In the genomic region with DNA sequence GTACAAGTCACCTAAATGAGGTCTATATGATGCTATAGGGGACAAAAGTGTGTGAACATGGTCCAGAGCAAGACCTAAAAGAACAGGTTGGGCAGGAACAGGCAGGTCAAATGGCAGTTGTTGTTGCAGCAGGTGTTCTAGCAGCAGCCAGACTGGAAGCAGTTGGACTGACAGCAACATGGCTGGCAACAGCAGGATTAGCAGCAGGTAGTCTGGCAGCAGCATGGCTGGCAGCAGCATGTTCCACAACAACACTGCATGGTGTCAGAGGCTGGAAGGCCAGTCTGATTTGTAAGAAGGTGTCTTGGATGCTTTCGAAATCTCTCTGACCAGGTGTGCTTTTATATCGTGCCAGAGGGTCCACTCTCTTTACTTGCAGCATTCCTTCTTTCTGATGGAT, we compare ENCODE assay signal across 43 mouse cellular contexts. TPM values are rescaled to one million over a fixed set of nuclear protein-coding genes. Genes with fewer than 3 reads are reported as not detected.
"Had no signal": no experiment of that assay in that cellular context is flagged by ENCODE, and none has a peak within 500 bp of the region (broad histone marks: within the 10 kb centered on the region; RNA-seq: fewer than 3 reads in every experiment).

No protein-coding gene starts in this region.

- H3K9me3 ChIP-seq: heart, embryonic 13.5 days; heart, embryonic 15.5 days; hindbrain, embryonic 13.5 days; hindbrain, embryonic 15.5 days; kidney, embryonic 15.5 days; limb, embryonic 13.5 days; limb, embryonic 15.5 days; liver, embryonic 12.5 days had no signal

- DNase-seq: gastrocnemius, postnatal 14 days; gastrocnemius, postnatal 36 days; heart, adult 11 months; heart, adult 2 months; heart, postnatal 14 days; heart, postnatal 36 days; kidney, adult 11 months; kidney, adult 2 months; kidney, adult 9 months; kidney, postnatal 14 days; kidney, postnatal 36 days; layer of hippocampus, adult 9-11 months; layer of hippocampus, postnatal 36 days had no signal

- H3K36me3 ChIP-seq: heart, embryonic 13.5 days; heart, embryonic 15.5 days; hindbrain, embryonic 13.5 days; hindbrain, embryonic 15.5 days; kidney, embryonic 15.5 days; limb, embryonic 13.5 days; limb, embryonic 15.5 days; liver, embryonic 12.5 days had no signal

- H3K27ac ChIP-seq: heart, adult 2 months; heart, embryonic 13.5 days; heart, embryonic 15.5 days; hindbrain, embryonic 13.5 days; hindbrain, embryonic 15.5 days; hindbrain, postnatal 0 days; kidney, embryonic 15.5 days; kidney, postnatal 0 days; limb, embryonic 13.5 days; limb, embryonic 15.5 days; liver, embryonic 12.5 days; liver, embryonic 14.5 days had no signal

- H3K4me1 ChIP-seq: heart, embryonic 13.5 days; heart, embryonic 15.5 days; hindbrain, embryonic 13.5 days; hindbrain, embryonic 15.5 days; kidney, embryonic 15.5 days; limb, embryonic 13.5 days; limb, embryonic 15.5 days; liver, embryonic 12.5 days had no signal

- ATAC-seq: hindbrain, postnatal 0 days; intestine, embryonic 16.5 days; liver, embryonic 12.5 days had no signal

- H3K9ac ChIP-seq: heart, embryonic 13.5 days; heart, embryonic 15.5 days; hindbrain, embryonic 13.5 days; hindbrain, embryonic 15.5 days; kidney, embryonic 15.5 days; limb, embryonic 13.5 days; limb, embryonic 15.5 days; liver, embryonic 12.5 days; liver, embryonic 14.5 days had no signal

- H3K4me3 ChIP-seq: heart, adult 2 months; heart, embryonic 13.5 days; heart, embryonic 15.5 days; hindbrain, embryonic 13.5 days; hindbrain, embryonic 15.5 days; kidney, embryonic 15.5 days; limb, embryonic 13.5 days; limb, embryonic 15.5 days; liver, embryonic 12.5 days had no signal

- H3K27me3 ChIP-seq: heart, embryonic 13.5 days; heart, embryonic 15.5 days; hindbrain, embryonic 13.5 days; hindbrain, embryonic 15.5 days; kidney, embryonic 15.5 days; limb, embryonic 13.5 days; limb, embryonic 15.5 days; liver, embryonic 12.5 days had no signal

- H3K4me2 ChIP-seq: heart, embryonic 11.5 days; heart, embryonic 13.5 days; heart, embryonic 15.5 days; hindbrain, embryonic 13.5 days; hindbrain, embryonic 15.5 days; kidney, embryonic 15.5 days; limb, embryonic 13.5 days; limb, embryonic 15.5 days; liver, embryonic 12.5 days had no signal

RNA-seq across cellular contexts. Expression of a gene that starts 7.1 kb away (rescaled TPM):
- total RNA-seq: gastrocnemius, adult 18-20 months; gastrocnemius, adult 8-10 months; gastrocnemius, postnatal 14 days; gastrocnemius, postnatal 36 days; heart, adult 2 months; heart, postnatal 14 days; heart, postnatal 36 days; hematopoietic stem cell, adult 5-6 weeks; hindbrain, postnatal 0 days; layer of hippocampus, adult 18-20 months; layer of hippocampus, adult 8-10 months; layer of hippocampus, postnatal 14 days; layer of hippocampus, postnatal 36 days; left cerebral cortex, adult 18-20 months; left cerebral cortex, adult 8-10 months; left cerebral cortex, postnatal 10 days; left cerebral cortex, postnatal 36 days; liver, adult 2 months had no signal
- polyA plus RNA-seq: gonadal fat pad, adult 2 months; heart, adult 2 months; heart, embryonic 11.5 days; heart, embryonic 13.5 days; heart, embryonic 15.5 days; heart, postnatal 0 days; hindbrain, embryonic 11.5 days; hindbrain, embryonic 13.5 days; hindbrain, embryonic 15.5 days; hindbrain, postnatal 0 days; intestine, embryonic 14.5 days; intestine, embryonic 16.5 days; kidney, adult 2 months; kidney, embryonic 15.5 days; kidney, postnatal 0 days; large intestine, adult 2 months; limb, embryonic 11.5 days; limb, embryonic 13.5 days; limb, embryonic 15.5 days; liver, adult 2 months; liver, embryonic 12.5 days; liver, embryonic 14.5 days had no signal

RNA-seq across cellular contexts. Expression of a gene that starts 17.7 kb away (rescaled TPM):
- total RNA-seq: gastrocnemius, adult 18-20 months; gastrocnemius, adult 8-10 months; gastrocnemius, postnatal 14 days; gastrocnemius, postnatal 36 days; heart, adult 2 months; heart, postnatal 14 days; heart, postnatal 36 days; hematopoietic stem cell, adult 5-6 weeks; hindbrain, postnatal 0 days; layer of hippocampus, adult 18-20 months; layer of hippocampus, adult 8-10 months; layer of hippocampus, postnatal 14 days; layer of hippocampus, postnatal 36 days; left cerebral cortex, adult 18-20 months; left cerebral cortex, adult 8-10 months; left cerebral cortex, postnatal 10 days; left cerebral cortex, postnatal 36 days; liver, adult 2 months had no signal
- polyA plus RNA-seq: gonadal fat pad, adult 2 months; heart, adult 2 months; heart, embryonic 11.5 days; heart, embryonic 13.5 days; heart, embryonic 15.5 days; heart, postnatal 0 days; hindbrain, embryonic 11.5 days; hindbrain, embryonic 13.5 days; hindbrain, embryonic 15.5 days; hindbrain, postnatal 0 days; intestine, embryonic 14.5 days; intestine, embryonic 16.5 days; kidney, adult 2 months; kidney, embryonic 15.5 days; kidney, postnatal 0 days; large intestine, adult 2 months; limb, embryonic 11.5 days; limb, embryonic 13.5 days; limb, embryonic 15.5 days; liver, adult 2 months; liver, embryonic 12.5 days; liver, embryonic 14.5 days had no signal

RNA-seq across cellular contexts. Expression of a gene that starts 24.7 kb away (rescaled TPM):
- total RNA-seq: gastrocnemius, adult 18-20 months; gastrocnemius, adult 8-10 months; gastrocnemius, postnatal 14 days; gastrocnemius, postnatal 36 days; heart, adult 2 months; heart, postnatal 14 days; heart, postnatal 36 days; hematopoietic stem cell, adult 5-6 weeks; hindbrain, postnatal 0 days; layer of hippocampus, adult 18-20 months; layer of hippocampus, adult 8-10 months; layer of hippocampus, postnatal 14 days; layer of hippocampus, postnatal 36 days; left cerebral cortex, adult 18-20 months; left cerebral cortex, adult 8-10 months; left cerebral cortex, postnatal 10 days; left cerebral cortex, postnatal 36 days; liver, adult 2 months had no signal
- polyA plus RNA-seq: gonadal fat pad, adult 2 months; heart, adult 2 months; heart, embryonic 11.5 days; heart, embryonic 13.5 days; heart, embryonic 15.5 days; heart, postnatal 0 days; hindbrain, embryonic 11.5 days; hindbrain, embryonic 13.5 days; hindbrain, embryonic 15.5 days; hindbrain, postnatal 0 days; intestine, embryonic 14.5 days; intestine, embryonic 16.5 days; kidney, adult 2 months; kidney, embryonic 15.5 days; kidney, postnatal 0 days; large intestine, adult 2 months; limb, embryonic 11.5 days; limb, embryonic 13.5 days; limb, embryonic 15.5 days; liver, adult 2 months; liver, embryonic 12.5 days; liver, embryonic 14.5 days had no signal

RNA-seq across cellular contexts. Expression of a gene that starts 33.4 kb away (rescaled TPM):
- total RNA-seq: gastrocnemius, adult 18-20 months; gastrocnemius, adult 8-10 months; gastrocnemius, postnatal 14 days; gastrocnemius, postnatal 36 days; heart, adult 2 months; heart, postnatal 14 days; heart, postnatal 36 days; hematopoietic stem cell, adult 5-6 weeks; hindbrain, postnatal 0 days; layer of hippocampus, adult 18-20 months; layer of hippocampus, adult 8-10 months; layer of hippocampus, postnatal 14 days; layer of hippocampus, postnatal 36 days; left cerebral cortex, adult 18-20 months; left cerebral cortex, adult 8-10 months; left cerebral cortex, postnatal 10 days; left cerebral cortex, postnatal 36 days; liver, adult 2 months had no signal
- polyA plus RNA-seq: gonadal fat pad, adult 2 months; heart, adult 2 months; heart, embryonic 11.5 days; heart, embryonic 13.5 days; heart, embryonic 15.5 days; heart, postnatal 0 days; hindbrain, embryonic 11.5 days; hindbrain, embryonic 13.5 days; hindbrain, embryonic 15.5 days; hindbrain, postnatal 0 days; intestine, embryonic 14.5 days; intestine, embryonic 16.5 days; kidney, adult 2 months; kidney, embryonic 15.5 days; kidney, postnatal 0 days; large intestine, adult 2 months; limb, embryonic 11.5 days; limb, embryonic 13.5 days; limb, embryonic 15.5 days; liver, adult 2 months; liver, embryonic 12.5 days; liver, embryonic 14.5 days had no signal

RNA-seq across cellular contexts. Expression of a gene that starts 39.6 kb away (rescaled TPM):
- total RNA-seq: gastrocnemius, adult 18-20 months; gastrocnemius, adult 8-10 months; gastrocnemius, postnatal 14 days; gastrocnemius, postnatal 36 days; heart, adult 2 months; heart, postnatal 14 days; heart, postnatal 36 days; hematopoietic stem cell, adult 5-6 weeks; hindbrain, postnatal 0 days; layer of hippocampus, adult 18-20 months; layer of hippocampus, adult 8-10 months; layer of hippocampus, postnatal 14 days; layer of hippocampus, postnatal 36 days; left cerebral cortex, adult 18-20 months; left cerebral cortex, adult 8-10 months; left cerebral cortex, postnatal 10 days; left cerebral cortex, postnatal 36 days; liver, adult 2 months had no signal
- polyA plus RNA-seq: gonadal fat pad, adult 2 months; heart, adult 2 months; heart, embryonic 11.5 days; heart, embryonic 13.5 days; heart, embryonic 15.5 days; heart, postnatal 0 days; hindbrain, embryonic 11.5 days; hindbrain, embryonic 13.5 days; hindbrain, embryonic 15.5 days; hindbrain, postnatal 0 days; intestine, embryonic 14.5 days; intestine, embryonic 16.5 days; kidney, adult 2 months; kidney, embryonic 15.5 days; kidney, postnatal 0 days; large intestine, adult 2 months; limb, embryonic 11.5 days; limb, embryonic 13.5 days; limb, embryonic 15.5 days; liver, adult 2 months; liver, embryonic 12.5 days; liver, embryonic 14.5 days had no signal
